Mouse (Mus musculus) lung, adult 2 months (tissue): ENCODE results near the gene Foxr1. TPM values are rescaled to one million over a fixed set of nuclear protein-coding genes. Genes with fewer than 3 reads are reported as not detected.

Experiments
- DNase-seq: peaks from one replicate; pipeline ENCODE4 v3.0.0; 2022
- H3K4me1 ChIP-seq: fragments of 200-500 bp; 2 replicates; pipeline ENCODE4 v1.6.1; 2011; ENCODE audit warnings: low read length; ENCODE audit not compliant: control insufficient read depth, insufficient read depth
- H3K4me3 ChIP-seq: fragments of 200-500 bp; replicated peaks from 2 replicates; pipeline ENCODE3; 2011; ENCODE audit warnings: low read depth, mild to moderate bottlenecking, control low read depth, low read length; ENCODE audit errors: extremely low read depth
- CTCF ChIP-seq: fragments of 200-500 bp; IDR thresholded peaks from 2 replicates; pipeline ENCODE4 v1.5.1; 2011; ENCODE audit warnings: mild to moderate bottlenecking, low read length, control low read depth; ENCODE audit not compliant: insufficient read depth
- POLR2A ChIP-seq: fragments of 200-500 bp; IDR thresholded peaks from 2 replicates; pipeline ENCODE4 v1.6.1; 2011; ENCODE audit warnings: low read depth, mild to moderate bottlenecking, control low read depth, low read length, borderline replicate concordance; ENCODE audit errors: extremely low read depth
- WGBS: fragments of 180-500 bp; shearing (Covaris S2); methylation state at CpG from one replicate; pipeline ENCODE4 v1.1.7; 2018; 5-methylcytosine and 5-hydroxymethylcytosine counted together
- polyA plus RNA-seq: library from polyadenylated mRNA; depleted of rRNA; stranded (reverse); fragments of >200 nt; gene quantifications from 2 replicates; pipeline ENCODE4 v1.2.3, GENCODE M21; 2012

The Foxr1 gene
- polyA plus RNA-seq, 1 experiment: not detected

- H3K4me3 ChIP-seq: peak overlapping the region; percentile 94
- WGBS: under 1% methylated on average over 21 of the region's 27 CpGs
- TF ChIP-seq POLR2A: peak; percentile 9; the same call in 1 of the 2 replicates
- TF ChIP-seq CTCF: no peak
These were observed 37.4 kb upstream of the Foxr1 start for GRCm38 (mm10) chr9:44478229-44478921.

GRCm38 (mm10) chr9:44477339-44478228, 36.6 kb upstream of the Foxr1 start:
- peak overlapping the region; percentile 94 for H3K4me3 ChIP-seq
- TF ChIP-seq POLR2A: no peak
- TF ChIP-seq CTCF: peak; percentile 57; the same call in 1 of the 2 replicates
- WGBS: 10% methylated on average over 24 of the region's 24 CpGs
- DNase-seq: peak; percentile 70
- peaks cover 4% of the 10 kb centered on the region; the same call in 1 of the 2 replicates for H3K4me1 ChIP-seq

More at GRCm38 (mm10) chr9:44478229-44478921, 37.4 kb upstream of the Foxr1 start:
- DNase-seq: peak; percentile 80
- H3K4me1 ChIP-seq: peaks cover 4% of the 10 kb centered on the region; the same call in 1 of the 2 replicates

- H3K4me1 ChIP-seq: peaks cover 4% of the 10 kb centered on the region; the same call in 1 of the 2 replicates
- no peak for DNase-seq
- no peak overlapping the region for H3K4me3 ChIP-seq
- WGBS: 98% methylated on average over 3 of the region's 3 CpGs
- TF ChIP-seq CTCF (no peak; the same call in 1 of the 2 replicates), POLR2A (no peak)
These were observed 35.0 kb upstream of the Foxr1 start for GRCm38 (mm10) chr9:44475936-44476335.

- TF ChIP-seq POLR2A: no peak
- TF ChIP-seq CTCF: no peak
- no peak overlapping the region for H3K4me3 ChIP-seq
- 27% methylated on average over 1 of the region's 1 CpGs for WGBS
- H3K4me1 ChIP-seq: no peaks in the 10 kb centered on the region
- DNase-seq: no peak
These were observed 33.4 kb upstream of the Foxr1 start for GRCm38 (mm10) chr9:44474327-44474726.

- Histone ChIP-seq H3K4me1 (no peaks in the 10 kb centered on the region), H3K4me3 (no peak overlapping the region)
- no peak for TF ChIP-seq CTCF
- TF ChIP-seq POLR2A: no peak
- WGBS: 51% methylated on average over 3 of the region's 3 CpGs
- DNase-seq: no peak
These were observed 32.2 kb upstream of the Foxr1 start for GRCm38 (mm10) chr9:44473184-44473583.

GRCm38 (mm10) chr9:44468800-44469199, 27.9 kb upstream of the Foxr1 start:
- no peak for TF ChIP-seq POLR2A
- no peak for TF ChIP-seq CTCF
- DNase-seq: no peak
- WGBS: 54% methylated on average over 2 of the region's 2 CpGs

GRCm38 (mm10) chr9:44468224-44468623, 27.3 kb upstream of the Foxr1 start:
- 46% methylated on average over 7 of the region's 7 CpGs for WGBS
- TF ChIP-seq POLR2A (no peak), CTCF (no peak)
- Histone ChIP-seq H3K4me3 (no peak overlapping the region), H3K4me1 (no peaks in the 10 kb centered on the region)
- DNase-seq: no peak

More at GRCm38 (mm10) chr9:44468800-44469199, 27.9 kb upstream of the Foxr1 start:
- H3K4me1 ChIP-seq: no peaks in the 10 kb centered on the region
- no peak overlapping the region for H3K4me3 ChIP-seq

GRCm38 (mm10) chr9:44461950-44462349, 21.0 kb upstream of the Foxr1 start:
- Histone ChIP-seq H3K4me3 (no peak overlapping the region), H3K4me1 (no peaks in the 10 kb centered on the region)
- no peak for TF ChIP-seq POLR2A
- TF ChIP-seq CTCF: no peak
- 55% methylated on average over 5 of the region's 5 CpGs for WGBS
- DNase-seq: no peak

- no peak for DNase-seq
- no peaks in the 10 kb centered on the region for H3K4me1 ChIP-seq
- 22% methylated on average over 11 of the region's 11 CpGs for WGBS
- no peak overlapping the region for H3K4me3 ChIP-seq
- TF ChIP-seq CTCF: no peak
- no peak for TF ChIP-seq POLR2A
These were observed 16.3 kb upstream of the Foxr1 start for GRCm38 (mm10) chr9:44457035-44457742.

GRCm38 (mm10) chr9:44454891-44455220, 13.9 kb upstream of the Foxr1 start, which contains the start of gene Upk2:
Gene Upk2, minus strand, starts transcription at chr9:44454976.
- Histone ChIP-seq H3K4me3 (no peak within 1 kb of the TSS), H3K4me1 (no peaks in the 10 kb centered on the region)
- DNase-seq: no peak
- 35% methylated on average over 4 of the region's 4 CpGs for WGBS
- TF ChIP-seq POLR2A (no peak), CTCF (no peak)
